Mouse (Mus musculus) 416B (cell line): ENCODE measurements around the gene Tnk1.
A peak's percentile ranks its signal among the peaks of the same experiment; 100 is the strongest.

ENCODE experiments used
- DNase-seq: peaks from one replicate; pipeline ENCODE4 v3.0.0; 2011; ENCODE audit warnings: low read depth

Gene Tnk1

DNA sequence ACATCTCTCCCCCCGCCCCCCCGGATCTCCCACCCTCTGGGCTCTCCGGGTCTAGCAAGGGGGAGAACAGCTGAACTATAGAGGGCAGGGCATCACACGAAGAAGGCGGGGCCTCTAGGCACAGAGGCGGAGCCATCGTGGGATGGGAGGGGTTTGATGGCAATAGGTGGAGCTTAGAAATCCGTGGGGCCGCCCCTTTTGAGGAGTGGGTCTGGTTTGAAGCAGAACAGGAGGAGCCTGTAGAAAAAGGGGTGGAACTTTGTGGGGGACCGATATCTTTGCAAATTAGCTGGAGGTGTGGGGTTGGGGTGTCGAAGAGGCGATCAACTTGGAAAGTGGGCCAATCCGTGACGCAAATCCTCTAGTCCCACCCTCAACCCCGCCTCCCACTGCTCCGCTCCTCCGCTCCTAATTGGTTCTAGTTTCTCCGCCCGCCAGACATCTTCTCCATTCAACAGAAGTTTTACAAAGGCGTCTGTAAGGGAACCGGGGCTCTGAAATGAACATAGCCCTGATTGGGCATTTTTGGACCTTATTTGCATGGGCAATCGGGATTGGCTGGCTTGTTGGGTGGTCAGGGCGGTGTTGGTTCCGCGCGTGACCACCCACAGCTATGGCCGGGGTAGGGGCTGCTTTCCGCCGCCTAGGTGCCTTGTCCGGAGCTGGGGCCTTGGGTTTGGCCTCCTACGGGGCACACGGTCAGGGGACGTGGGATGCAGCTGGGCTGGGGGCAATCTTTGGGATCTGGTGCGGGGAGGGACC is 20.4 kb downstream of the Tnk1 start, which contains the start of gene Tmem256:
Gene Tmem256 (plus strand): TSS at position 563 of the 762 bp plus-strand sequence.
- DNase-seq = peak; percentile 100

DNA sequence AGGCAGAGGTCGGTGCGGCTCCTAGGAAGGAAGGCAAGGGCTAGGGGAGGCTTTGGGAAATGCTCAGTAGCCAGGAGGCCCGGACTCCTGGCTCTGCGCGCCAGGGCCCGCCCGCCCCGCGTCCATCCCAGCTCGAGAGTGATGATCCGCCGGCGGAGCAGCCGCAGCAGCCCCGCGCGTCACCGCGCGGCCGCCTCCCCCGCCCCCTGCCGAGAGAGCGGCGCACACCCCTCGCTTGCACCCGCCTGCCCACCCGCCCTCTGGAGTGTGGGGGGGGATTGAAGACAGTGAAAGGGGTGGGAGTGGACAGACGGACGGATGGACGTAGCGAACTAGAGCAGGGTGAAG is 21.0 kb downstream of the Tnk1 start, which contains the start of gene Nlgn2:
Gene Nlgn2 (minus strand): TSS at position 181 of the 348 bp plus-strand sequence.
- DNase-seq = no peak

DNA sequence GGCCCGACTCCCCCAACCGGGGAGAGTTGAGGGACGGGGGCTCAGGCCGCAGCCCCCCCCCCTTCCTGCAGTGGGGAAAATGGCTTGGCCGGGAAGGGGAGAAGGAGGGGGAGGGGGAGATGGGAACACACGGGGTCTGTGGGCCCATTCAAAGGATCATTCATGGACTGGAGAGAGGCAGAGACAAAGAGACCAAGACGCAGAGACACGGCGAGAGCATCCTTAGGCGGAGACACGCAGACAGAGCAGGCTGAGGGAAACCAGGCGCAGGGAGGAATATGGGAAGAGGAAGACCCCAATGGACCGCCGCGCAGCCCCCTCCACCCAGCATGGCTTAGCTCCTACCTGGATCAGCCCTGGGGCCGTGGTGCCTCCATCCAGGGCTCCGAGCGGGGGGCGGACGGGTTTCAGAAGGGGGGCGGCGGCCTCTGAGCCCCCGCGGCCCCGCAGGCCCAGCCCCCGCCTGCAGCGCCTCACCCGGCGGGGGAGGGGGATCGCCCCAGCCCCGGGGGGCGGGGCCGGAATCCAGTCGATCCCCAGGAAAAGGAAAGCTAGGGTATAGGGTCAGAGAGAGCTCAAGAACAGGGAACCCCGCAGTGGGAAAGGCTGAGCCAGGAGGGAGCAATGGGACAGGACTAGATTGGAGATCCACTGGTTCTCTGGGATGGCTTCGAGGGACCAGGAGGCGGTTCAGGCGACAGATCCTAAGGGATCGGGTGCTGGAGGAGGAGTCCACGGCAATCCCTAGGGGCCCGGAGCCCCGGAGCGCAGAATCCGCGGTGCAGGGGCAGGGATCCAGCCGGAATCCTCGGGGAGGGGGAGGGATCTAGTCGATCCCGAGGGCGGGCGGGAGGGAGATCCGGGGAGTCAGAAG is 21.6 kb downstream of the Tnk1 start:
- peak; percentile 24 for DNase-seq

- DNase-seq = no peak
Observed at GRCm38 (mm10) chr11:69835966-69836335, 22.6 kb downstream of the Tnk1 start.

DNA sequence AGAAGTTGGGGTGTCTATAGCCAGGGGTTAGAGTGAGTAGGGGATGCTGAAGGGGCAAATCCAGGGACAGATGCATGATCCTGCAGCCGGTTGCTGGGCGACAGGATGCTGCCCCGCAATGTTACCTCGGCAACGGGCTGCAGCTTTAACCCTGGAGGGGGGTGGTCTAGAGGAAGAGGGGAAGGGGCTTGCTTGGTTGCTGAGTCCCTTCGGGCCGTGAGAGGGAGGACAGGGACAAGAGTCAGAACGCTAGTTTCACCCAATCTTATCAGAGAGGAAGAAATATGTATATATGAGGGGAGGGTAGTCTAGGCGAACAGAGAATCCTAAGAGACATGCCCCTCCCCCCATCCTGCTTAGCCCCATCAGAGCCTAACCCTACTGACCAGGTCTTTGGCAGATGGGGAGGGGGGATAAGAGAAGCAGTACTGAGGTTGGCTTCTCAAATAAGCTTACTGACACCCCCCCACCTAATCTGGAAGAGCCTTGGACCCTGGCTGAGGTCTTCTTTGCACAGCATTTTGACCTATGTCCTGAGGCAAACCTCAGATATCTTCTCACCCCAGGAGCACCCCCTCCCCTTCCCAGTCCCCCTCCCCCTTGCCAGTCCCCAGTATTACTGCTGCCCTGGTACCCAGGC is 23.1 kb downstream of the Tnk1 start:
- DNase-seq = no peak

GRCm38 (mm10) chr11:69834001-69834549 is 24.5 kb downstream of the Tnk1 start:
- no peak for DNase-seq

- DNase-seq = no peak
Observed at GRCm38 (mm10) chr11:69833554-69833953, 25.0 kb downstream of the Tnk1 start.

- no peak for DNase-seq
Observed at GRCm38 (mm10) chr11:69828832-69829231, 29.7 kb downstream of the Tnk1 start.

DNA sequence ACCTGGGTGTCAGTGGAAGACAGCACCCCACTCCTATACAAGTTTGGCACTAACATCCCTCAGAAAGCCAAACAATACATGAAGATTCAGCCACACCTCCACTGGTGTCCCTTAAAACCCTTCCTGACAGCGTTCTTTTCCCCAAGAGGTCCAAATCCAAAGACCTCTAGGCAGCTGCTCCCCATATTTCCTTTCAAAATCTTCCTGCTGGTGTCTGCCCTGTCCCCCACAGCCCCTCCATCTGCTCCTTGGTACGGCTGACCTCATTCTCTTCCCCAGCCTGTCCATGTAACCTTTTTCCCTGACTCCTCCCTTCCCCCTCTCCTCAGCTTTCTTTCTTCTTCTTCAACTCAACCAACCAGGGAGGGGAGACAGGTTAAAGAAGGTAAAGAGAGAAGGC is 35.1 kb downstream of the Tnk1 start:
- no peak for DNase-seq

- no peak for DNase-seq
Observed at GRCm38 (mm10) chr11:69822080-69822479, 36.5 kb downstream of the Tnk1 start, which contains the start of gene Spem1. Gene Spem1, minus strand, starts transcription at chr11:69822180.

DNA sequence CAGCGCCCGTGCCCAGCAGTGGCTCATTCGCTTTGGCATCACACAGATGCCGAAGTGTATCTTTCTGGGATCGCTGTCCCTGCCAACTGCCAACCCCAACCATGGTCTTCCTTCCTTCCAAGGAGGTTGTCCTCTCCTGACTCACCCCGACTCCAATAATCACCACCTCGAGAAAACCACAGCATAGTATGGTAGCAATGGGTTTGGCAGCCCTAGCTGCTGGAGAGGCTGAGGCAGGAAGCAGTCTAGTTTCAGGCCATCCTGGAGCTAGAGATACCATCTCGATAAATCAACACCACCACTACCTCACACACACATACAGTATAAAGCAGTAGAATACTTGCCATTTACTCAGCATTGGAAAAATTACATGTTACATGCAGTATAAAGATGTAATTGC is 39.7 kb downstream of the Tnk1 start:
- DNase-seq = peak; percentile 90

GRCm38 (mm10) chr11:69818365-69818764 is 40.2 kb downstream of the Tnk1 start, which contains the start of gene Spem2:
Gene Spem2, minus strand, starts transcription at chr11:69818465.
- no peak for DNase-seq

DNA sequence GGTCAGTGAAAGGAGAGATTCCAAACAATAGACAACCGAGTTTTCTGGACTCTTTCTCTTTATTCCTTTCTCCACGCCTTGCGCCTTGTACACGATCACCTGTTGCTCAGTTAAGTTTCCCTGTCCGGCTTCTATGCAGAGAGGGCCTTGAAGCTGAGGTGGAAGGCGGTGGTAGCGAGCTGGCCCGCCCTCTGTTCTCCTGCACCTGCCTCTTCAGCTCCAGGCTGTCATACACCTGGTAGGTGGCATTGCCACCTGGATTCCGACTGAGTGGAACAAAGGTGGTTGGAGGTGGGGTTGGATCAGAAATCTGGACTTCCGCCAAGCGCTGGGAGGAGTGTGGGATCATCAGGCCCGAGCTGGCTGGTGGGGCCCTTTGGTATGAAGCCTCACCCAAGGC is 42.0 kb downstream of the Tnk1 start:
- no peak for DNase-seq

GRCm38 (mm10) chr11:69815155-69815554 is 43.4 kb downstream of the Tnk1 start, which contains the start of gene Gm39566:
Gene Gm39566, minus strand, starts transcription at chr11:69815298.
- no peak for DNase-seq

DNA sequence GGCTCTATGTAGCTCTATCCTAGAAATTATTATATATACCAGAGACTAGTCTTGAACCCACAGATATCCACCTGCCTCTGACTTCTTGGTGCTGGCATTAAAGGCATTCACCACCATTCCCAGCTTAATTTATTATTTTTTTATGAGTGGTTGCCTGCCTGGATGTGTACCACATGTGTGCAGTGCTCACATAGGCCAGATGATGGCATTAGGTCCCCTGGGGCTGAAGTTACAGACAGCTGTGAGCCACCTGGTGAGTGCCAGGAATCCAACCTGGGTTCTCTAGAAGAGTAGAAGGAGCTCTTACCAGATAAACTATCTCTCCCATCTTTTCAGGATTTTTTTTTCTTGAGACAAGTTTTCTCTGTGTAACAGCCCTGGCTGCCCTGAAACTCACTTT is 48.2 kb downstream of the Tnk1 start:
- no peak for DNase-seq

DNA sequence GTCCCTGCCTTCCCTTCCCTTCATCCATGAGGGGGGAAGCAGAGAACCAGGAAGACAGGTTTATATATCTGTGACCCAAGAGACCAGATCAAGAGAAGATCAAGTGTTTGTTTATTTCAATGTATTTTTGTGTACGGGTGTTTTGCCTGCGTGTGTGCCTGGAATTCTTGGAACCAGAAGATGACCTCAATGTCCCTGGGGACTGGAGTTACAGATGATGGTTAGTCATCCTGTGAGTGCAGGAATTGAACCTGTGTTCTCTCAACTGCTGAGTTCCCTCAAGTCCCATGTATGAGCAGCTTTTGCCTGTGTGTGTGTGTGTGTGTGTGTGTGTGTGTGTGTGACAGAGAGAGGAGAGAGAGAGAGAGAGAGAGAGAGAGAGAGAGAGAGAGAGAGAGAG is 50.9 kb downstream of the Tnk1 start:
- DNase-seq = no peak

GRCm38 (mm10) chr11:69806378-69806777 is 52.2 kb downstream of the Tnk1 start:
- DNase-seq = peak; percentile 34

DNA sequence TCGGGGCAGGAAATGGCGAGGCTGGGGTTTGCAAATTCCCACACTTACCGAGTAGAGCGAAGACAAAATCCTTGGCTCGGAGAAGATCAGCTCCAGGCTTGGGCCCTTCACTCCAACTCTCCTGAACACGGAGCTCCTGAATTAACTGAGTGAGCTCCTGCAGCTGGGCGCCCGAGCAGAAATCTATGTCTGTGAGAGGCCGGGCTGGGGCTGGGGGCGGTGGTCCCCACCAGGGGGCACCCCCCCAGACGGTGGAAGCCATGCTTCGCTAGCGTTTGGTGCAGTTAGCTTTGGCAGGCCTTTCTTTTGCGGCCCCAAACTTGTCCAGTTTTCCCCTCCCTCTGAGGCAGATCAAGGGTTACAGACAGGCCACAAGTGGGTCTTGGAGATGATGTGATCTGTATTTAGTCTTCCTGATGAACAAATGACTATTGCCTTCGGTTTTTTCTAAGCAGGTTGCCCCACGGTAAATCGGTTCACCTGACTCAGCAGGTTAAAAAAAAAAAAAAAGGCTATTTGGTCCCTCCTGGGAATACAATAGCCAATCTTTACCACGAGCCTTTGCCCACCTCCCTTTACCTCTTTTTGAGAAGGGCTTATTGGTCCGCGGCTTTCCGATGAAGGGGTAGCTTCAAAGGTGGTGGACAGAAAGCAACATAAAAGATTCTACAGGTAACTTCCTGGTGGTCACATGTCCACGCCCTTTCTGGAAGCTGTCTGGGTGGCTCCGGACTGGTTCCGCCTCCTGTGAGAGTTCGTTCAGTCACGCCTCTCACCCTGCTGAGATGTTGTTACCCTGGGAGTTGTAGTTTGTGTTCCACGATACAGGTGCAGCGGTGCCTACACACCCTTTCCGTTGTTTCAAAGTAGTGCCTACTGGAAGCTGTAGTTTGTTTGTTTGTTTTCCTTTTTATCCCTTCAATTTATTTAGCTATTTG is 53.3 kb downstream of the Tnk1 start, which contains the start of gene Tmem102:
Gene Tmem102 (minus strand): TSS at position 653 of the 938 bp plus-strand sequence.
- DNase-seq = no peak

DNA sequence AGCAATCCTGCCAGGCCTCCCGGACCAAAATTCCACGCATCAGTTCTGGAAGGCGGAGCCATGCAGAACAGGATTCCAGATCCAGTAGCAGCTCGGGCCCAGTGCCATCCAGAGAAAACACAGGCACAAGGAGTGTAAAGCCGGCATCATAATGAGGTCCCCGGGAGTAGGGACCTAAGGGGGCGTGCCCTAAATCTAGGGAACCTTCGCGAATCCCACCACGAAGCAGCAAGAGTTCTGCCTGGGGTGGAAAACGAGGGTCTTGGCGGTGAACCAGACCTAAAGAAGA is 53.9 kb downstream of the Tnk1 start:
- DNase-seq = no peak

DNA sequence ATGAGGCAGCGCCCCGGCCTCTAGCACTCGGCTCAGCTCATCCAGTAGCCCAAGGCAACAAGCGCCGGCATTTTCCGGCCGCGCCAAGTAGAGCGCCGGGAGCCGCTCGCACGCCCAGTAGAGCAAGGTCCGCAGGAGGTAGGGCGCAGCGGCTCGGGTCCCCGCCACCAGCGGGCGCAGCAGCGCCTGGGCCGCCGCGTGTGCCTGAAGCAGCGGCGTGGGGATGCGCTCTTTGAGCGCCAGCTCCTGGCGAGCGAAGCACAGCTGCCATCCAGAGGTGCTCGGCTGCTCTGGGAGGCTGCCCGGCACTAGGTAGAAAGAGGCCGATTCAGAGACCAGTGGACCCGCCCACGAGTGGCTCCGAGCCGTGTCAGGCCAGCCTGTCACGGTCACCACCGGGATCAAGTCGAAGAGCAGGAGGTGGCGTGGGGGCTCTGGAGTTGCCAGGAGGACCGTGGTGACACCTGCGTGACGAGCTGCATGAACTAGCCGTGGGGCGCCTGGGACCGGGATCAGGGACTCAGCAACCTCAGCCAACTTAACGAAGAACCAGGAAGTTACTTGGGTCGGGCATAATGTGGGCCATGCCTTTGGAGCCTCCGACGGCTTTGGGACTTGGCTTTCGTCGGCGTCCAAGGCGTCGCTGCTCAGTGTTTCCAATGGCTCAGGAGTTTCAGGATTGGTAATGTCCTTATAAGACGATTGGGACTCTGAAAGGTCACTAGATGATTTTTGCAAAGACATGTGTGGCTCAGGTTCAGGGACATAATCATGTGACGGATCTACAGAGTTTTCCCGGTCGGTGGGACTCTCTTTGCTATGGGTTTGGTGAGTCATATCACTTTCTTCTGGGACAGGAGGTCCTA is 54.5 kb downstream of the Tnk1 start:
- DNase-seq = peak; percentile 52
